In the genomic region with DNA sequence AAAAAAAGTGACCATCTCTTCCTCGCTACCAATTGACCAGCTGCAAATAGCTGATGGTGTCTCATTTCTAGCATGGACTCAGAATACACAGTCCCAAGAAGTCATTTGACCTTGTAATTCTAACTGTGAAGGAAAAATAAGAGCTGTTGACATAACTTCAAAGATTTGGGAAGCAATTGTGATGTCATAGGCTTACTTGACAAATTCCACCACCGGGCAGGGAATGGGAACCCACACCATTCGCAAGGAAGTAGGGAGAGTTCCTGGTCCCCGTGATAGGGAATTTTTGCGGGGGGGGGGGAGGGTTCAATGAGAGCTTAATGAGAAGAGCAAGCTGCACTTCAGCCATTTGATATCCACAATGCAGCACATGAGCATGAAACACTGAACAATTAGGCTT, we compare ENCODE assay signal across 28 mouse cellular contexts. TPM values are rescaled to one million over a fixed set of nuclear protein-coding genes. Genes with fewer than 3 reads are reported as not detected.
DNase-seq lines count a peak whose midpoint lies in the region; ATAC-seq and TF ChIP-seq lines count a peak whose summit lies in the region.
"Had no signal": no experiment of that assay in that cellular context is flagged by ENCODE, and none has a peak within 500 bp of the region (broad histone marks: within the 10 kb centered on the region; RNA-seq: fewer than 3 reads in every experiment).

No protein-coding gene starts in this region.

- H3K9me3 ChIP-seq in kidney, postnatal 0 days (replicated peaks; ENCODE audit: low read length) = no peaks in the 10 kb centered on the region
- no peaks in the 10 kb centered on the region for H3K9me3 ChIP-seq in lung, embryonic 16.5 days (ENCODE audit: control insufficient read depth, low read length)
- H3K9me3 ChIP-seq: embryonic facial prominence, embryonic 10.5 days; embryonic facial prominence, embryonic 13.5 days; forebrain, embryonic 12.5 days; forebrain, embryonic 15.5 days; heart, embryonic 13.5 days had no signal

- H3K36me3 ChIP-seq in kidney, postnatal 0 days (ENCODE audit: insufficient read depth, low read length) = no peaks in the 10 kb centered on the region
- no peaks in the 10 kb centered on the region for H3K36me3 ChIP-seq in lung, embryonic 16.5 days (ENCODE audit: control insufficient read depth, insufficient read depth, low read length)
- H3K36me3 ChIP-seq: embryonic facial prominence, embryonic 10.5 days; embryonic facial prominence, embryonic 13.5 days; forebrain, embryonic 12.5 days; forebrain, embryonic 15.5 days; heart, embryonic 13.5 days had no signal

- no peak for TF ChIP-seq CTCF in kidney, postnatal 0 days (IDR thresholded peaks at IDR 0.05; ENCODE audit: low read depth)

- no peaks in the 10 kb centered on the region for H3K27me3 ChIP-seq in kidney, postnatal 0 days (ENCODE audit: insufficient read depth, low read length)
- H3K27me3 ChIP-seq in lung, embryonic 16.5 days (ENCODE audit: control insufficient read depth, insufficient read depth, low read depth, low read length) = no peaks in the 10 kb centered on the region
- H3K27me3 ChIP-seq: embryonic facial prominence, embryonic 13.5 days; forebrain, embryonic 12.5 days; forebrain, embryonic 15.5 days; heart, embryonic 13.5 days had no signal

- H3K4me1 ChIP-seq in kidney, postnatal 0 days (replicated peaks; ENCODE audit: insufficient read depth, low read length) = no peaks in the 10 kb centered on the region
- no peaks in the 10 kb centered on the region for H3K4me1 ChIP-seq in lung, embryonic 16.5 days (replicated peaks; ENCODE audit: control insufficient read depth, insufficient read depth, low read length)
- H3K4me1 ChIP-seq: forebrain, embryonic 12.5 days; forebrain, embryonic 15.5 days had no signal

- no peak overlapping the region for H3K9ac ChIP-seq in kidney, postnatal 0 days (ENCODE audit: low read depth, low read length)
- no peak overlapping the region for H3K9ac ChIP-seq in lung, embryonic 16.5 days (ENCODE audit: low read length)
- H3K9ac ChIP-seq: embryonic facial prominence, embryonic 13.5 days; forebrain, embryonic 12.5 days; forebrain, embryonic 15.5 days; heart, embryonic 13.5 days; hindbrain, embryonic 14.5 days had no signal

- peak; percentile 28 for DNase-seq in kidney, postnatal 0 days (ENCODE audit: low spot score)
- DNase-seq in kidney, postnatal 25 days = no peak
- DNase-seq in lung, postnatal 36 days = no peak
- DNase-seq in lung, postnatal 25 days (ENCODE audit: low spot score) = peak; percentile 24
- DNase-seq in urinary bladder, postnatal 25 days (ENCODE audit: low spot score) = no peak
- DNase-seq: adrenal gland, adult 8-10 months; adrenal gland, postnatal 25 days; cerebellum, adult 11-12 months; cerebellum, adult 8-10 months; cerebellum, postnatal 10 days; cerebellum, postnatal 36 days; embryo, embryonic 11 days; gastrocnemius, postnatal 14 days; heart, adult 18-20 months; heart, postnatal 14 days; heart, postnatal 4 days had no signal

- no peak overlapping the region for H3K4me2 ChIP-seq in kidney, postnatal 0 days (ENCODE audit: low read length)
- H3K4me2 ChIP-seq in lung, embryonic 16.5 days (ENCODE audit: low read depth, low read length) = no peak overlapping the region
- H3K4me2 ChIP-seq: embryonic facial prominence, embryonic 13.5 days; forebrain, embryonic 12.5 days; forebrain, embryonic 15.5 days; heart, embryonic 13.5 days; hindbrain, embryonic 14.5 days had no signal

- no peak overlapping the region for H3K27ac ChIP-seq in kidney, postnatal 0 days
- H3K27ac ChIP-seq in lung, embryonic 16.5 days (ENCODE audit: low read length) = no peak overlapping the region
- H3K27ac ChIP-seq: embryonic facial prominence, embryonic 10.5 days; embryonic facial prominence, embryonic 13.5 days; forebrain, embryonic 12.5 days; forebrain, embryonic 15.5 days; heart, embryonic 13.5 days; hindbrain, embryonic 14.5 days; hindbrain, postnatal 0 days had no signal

- WGBS in kidney, postnatal 0 days = 45% methylated on average over 5 of the region's 5 CpGs
- WGBS in lung, embryonic 16.5 days = 30% methylated on average over 5 of the region's 5 CpGs

- ATAC-seq in kidney, postnatal 0 days (replicated peaks; ENCODE audit: low FRiP score, low read depth) = no peak
- ATAC-seq in lung, embryonic 16.5 days (ENCODE audit: low read depth) = peak; percentile 42; the same call in 1 of the 2 replicates
- ATAC-seq: activated CD4-positive, CD25-positive, alpha-beta regulatory T cell, adult 4 months; CD4-positive, CD25-positive, alpha-beta regulatory T cell, adult 4 months; forebrain, embryonic 15.5 days; hindbrain, postnatal 0 days had no signal

- H3K4me3 ChIP-seq in kidney, postnatal 0 days (replicated peaks; ENCODE audit: low read depth, low read length) = no peak overlapping the region
- H3K4me3 ChIP-seq in lung, embryonic 16.5 days (ENCODE audit: low read length) = no peak overlapping the region
- H3K4me3 ChIP-seq: embryonic facial prominence, embryonic 10.5 days; embryonic facial prominence, embryonic 13.5 days; erythroblast, embryonic 14.5 days; forebrain, embryonic 12.5 days; forebrain, embryonic 15.5 days; heart, embryonic 13.5 days had no signal

RNA-seq across cellular contexts. Expression of a gene that starts 43.1 kb away (rescaled TPM):
- polyA plus RNA-seq in kidney, postnatal 0 days (2015; fragmentation: Nextera tagmentation; extraction: Ambion mirVana) = 37.3 and 37.9 TPM in 2 replicates
- polyA plus RNA-seq in lung, embryonic 16.5 days (2015; fragmentation: Nextera tagmentation; extraction: Ambion mirVana) = 20.7 and 22.7 TPM in 2 replicates
- polyA plus RNA-seq: activated CD4-positive, CD25-positive, alpha-beta regulatory T cell, adult 4 months; C2C12; CD4-positive, CD25-positive, alpha-beta regulatory T cell, adult 4 months; erythroblast, embryonic 14.5 days had no signal

Comparison
In these comparisons a context has a peak if more than half of its experiments do, and no peak if none do; other contexts are left out.
1. DNase-seq: peak in kidney, postnatal 0 days (single experiment) and lung, postnatal 25 days (single experiment); none in kidney, postnatal 25 days (0 of 2), lung, postnatal 36 days (single experiment) and urinary bladder, postnatal 25 days (single experiment).